Mouse (Mus musculus): ENCODE results near the gene Stard10. TPM values are rescaled to one million over a fixed set of nuclear protein-coding genes. Genes with fewer than 3 reads are reported as not detected.

Gene Stard10
- total and polyA plus RNA-seq, 2 experiments from 2014 or later = 11.0 to 17.3 TPM

DNA sequence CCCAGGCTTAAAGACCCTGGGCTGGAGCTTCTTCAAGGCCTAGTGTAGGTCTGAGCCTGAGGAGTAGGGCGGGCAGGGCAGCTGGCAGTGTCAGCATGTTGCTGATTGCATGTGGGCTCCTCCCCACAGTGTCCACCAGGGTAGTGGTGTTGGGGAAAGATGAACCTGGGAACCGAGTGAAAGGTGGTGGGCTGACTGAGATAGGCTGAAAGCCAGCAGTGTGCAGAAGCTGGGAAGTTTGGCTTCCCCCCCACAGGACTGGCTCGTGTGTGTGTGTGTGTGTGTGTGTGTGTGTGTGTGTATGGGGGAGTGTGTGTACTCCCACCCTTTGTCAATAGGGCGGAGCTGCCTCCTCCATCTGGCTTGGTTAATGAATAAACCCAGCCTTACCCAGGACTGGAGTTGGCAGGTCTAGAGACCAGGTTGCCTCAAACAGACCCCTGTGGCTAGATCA, 6.3 kb downstream of the Stard10 start:
- no peak overlapping the region for H3K9ac ChIP-seq
- DNase-seq (no peak), ATAC-seq (no peak)
- H3K36me3 ChIP-seq (ENCODE audit: insufficient read depth) = no peaks in the 10 kb centered on the region
- no peak overlapping the region for H3K4me2 ChIP-seq (ENCODE audit: low read depth)
- 68% methylated on average over 4 of the region's 4 CpGs for WGBS
- H3K27me3 ChIP-seq (ENCODE audit: insufficient read depth, low read length) = 0 out of 2 replicates have a peak, but pooled peaks cover 4% of the 10 kb centered on the region
- no peak overlapping the region for H3K27ac ChIP-seq (ENCODE audit: low read depth, low read length)
- no peak for TF ChIP-seq CTCF (IDR thresholded peaks at IDR 0.05; ENCODE audit: low read depth)
- H3K9me3 ChIP-seq (ENCODE audit: low read length) = no peaks in the 10 kb centered on the region
- H3K4me1 ChIP-seq (ENCODE audit: insufficient read depth) = 0 out of 2 replicates have a peak, but pooled peaks cover 4% of the 10 kb centered on the region
- H3K4me3 ChIP-seq (ENCODE audit: low read depth, low read length) = no peak overlapping the region

DNA sequence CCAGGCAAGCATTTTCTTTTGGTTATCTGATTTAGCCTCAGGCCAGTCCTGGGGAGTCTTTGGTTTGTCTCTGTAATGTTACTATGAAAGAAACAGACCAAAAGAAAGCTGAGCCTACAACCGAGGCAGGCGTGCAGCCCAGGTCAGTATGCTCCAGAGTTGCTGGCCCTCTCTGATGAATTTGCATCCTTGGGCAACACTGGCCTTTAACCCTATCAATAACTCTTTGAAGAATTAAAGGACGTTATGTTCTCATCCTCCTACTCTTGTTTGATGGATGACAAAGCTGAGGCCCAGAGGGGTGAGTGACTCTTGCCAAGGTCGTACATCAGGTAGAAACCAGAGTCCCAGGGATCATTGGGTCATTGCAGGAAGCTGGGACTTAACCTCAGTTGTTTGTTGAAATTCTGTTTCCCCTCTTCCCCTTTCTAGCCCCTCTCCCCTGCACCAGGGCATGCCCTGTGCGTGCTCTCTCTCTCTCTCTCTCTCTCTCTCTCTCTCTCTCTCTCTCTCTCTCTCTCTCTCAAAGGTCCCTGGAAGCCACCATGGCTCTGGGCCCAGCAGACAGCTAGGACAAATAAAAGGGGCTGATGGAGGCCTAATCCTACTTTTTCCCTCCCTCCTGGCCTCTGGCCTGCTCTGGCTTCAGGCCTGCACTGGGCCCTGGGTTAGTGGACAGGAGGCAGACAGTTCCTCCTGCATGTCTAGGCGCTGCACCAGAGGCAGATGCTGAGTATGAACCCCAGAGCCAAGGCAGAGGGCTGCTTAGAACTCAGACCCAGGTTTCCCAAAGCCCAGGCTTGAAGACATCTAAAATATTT, 7.5 kb downstream of the Stard10 start:
- 62% methylated on average over 6 of the region's 6 CpGs for WGBS
- Histone ChIP-seq H3K27ac (ENCODE audit: low read depth, low read length) (no peak overlapping the region), H3K27me3 (ENCODE audit: insufficient read depth, low read length) (0 out of 2 replicates have a peak, but pooled peaks cover 4% of the 10 kb centered on the region), H3K36me3 (ENCODE audit: insufficient read depth) (no peaks in the 10 kb centered on the region), H3K4me1 (ENCODE audit: insufficient read depth) (0 out of 2 replicates have a peak, but pooled peaks cover 13% of the 10 kb centered on the region), H3K9me3 (ENCODE audit: low read length) (no peaks in the 10 kb centered on the region), H3K4me2 (ENCODE audit: low read depth) (no peak overlapping the region), H3K4me3 (ENCODE audit: low read depth, low read length) (no peak overlapping the region), H3K9ac (no peak overlapping the region)
- peak; percentile 10 for DNase-seq
- ATAC-seq = no peak
- TF ChIP-seq CTCF (IDR thresholded peaks at IDR 0.05; ENCODE audit: low read depth) = no peak

GRCm38 (mm10) chr7:101326006-101326405, 9.1 kb downstream of the Stard10 start:
- Histone ChIP-seq H3K9ac (no peak overlapping the region), H3K27me3 (ENCODE audit: insufficient read depth, low read length) (0 out of 2 replicates have a peak, but pooled peaks cover 4% of the 10 kb centered on the region), H3K4me2 (ENCODE audit: low read depth) (no peak overlapping the region), H3K27ac (ENCODE audit: low read depth, low read length) (no peak overlapping the region), H3K4me1 (ENCODE audit: insufficient read depth) (0 out of 2 replicates have a peak, but pooled peaks cover 8% of the 10 kb centered on the region), H3K4me3 (ENCODE audit: low read depth, low read length) (no peak overlapping the region), H3K9me3 (ENCODE audit: low read length) (no peaks in the 10 kb centered on the region), H3K36me3 (ENCODE audit: insufficient read depth) (no peaks in the 10 kb centered on the region)
- DNase-seq (no peak), ATAC-seq (no peak)
- TF ChIP-seq CTCF (IDR thresholded peaks at IDR 0.05; ENCODE audit: low read depth) = no peak
- WGBS = 81% methylated on average over 5 of the region's 5 CpGs

- no peak for TF ChIP-seq CTCF (IDR thresholded peaks at IDR 0.05; ENCODE audit: low read depth)
- H3K27me3 ChIP-seq (ENCODE audit: insufficient read depth, low read length) = no peaks in the 10 kb centered on the region
- DNase-seq (no peak), ATAC-seq (no peak)
- no peak overlapping the region for H3K4me2 ChIP-seq (ENCODE audit: low read depth)
- no peak overlapping the region for H3K9ac ChIP-seq
- no peaks in the 10 kb centered on the region for H3K9me3 ChIP-seq (ENCODE audit: low read length)
- H3K36me3 ChIP-seq (ENCODE audit: insufficient read depth) = no peaks in the 10 kb centered on the region
- 0 out of 2 replicates have a peak, but pooled peaks cover 8% of the 10 kb centered on the region for H3K4me1 ChIP-seq (ENCODE audit: insufficient read depth)
- WGBS = 51% methylated on average over 5 of the region's 5 CpGs
- H3K4me3 ChIP-seq (ENCODE audit: low read depth, low read length) = no peak overlapping the region
- H3K27ac ChIP-seq (ENCODE audit: low read depth, low read length) = no peak overlapping the region
Measured at GRCm38 (mm10) chr7:101327263-101327662, 10.4 kb downstream of the Stard10 start.

GRCm38 (mm10) chr7:101327786-101328185, 10.9 kb downstream of the Stard10 start:
- H3K4me3 ChIP-seq (ENCODE audit: low read depth, low read length) = no peak overlapping the region
- no peaks in the 10 kb centered on the region for H3K9me3 ChIP-seq (ENCODE audit: low read length)
- H3K27me3 ChIP-seq (ENCODE audit: insufficient read depth, low read length) = no peaks in the 10 kb centered on the region
- no peaks in the 10 kb centered on the region for H3K36me3 ChIP-seq (ENCODE audit: insufficient read depth)
- no peak for DNase-seq
- TF ChIP-seq CTCF (IDR thresholded peaks at IDR 0.05; ENCODE audit: low read depth) = no peak
- 74% methylated on average over 2 of the region's 2 CpGs for WGBS
- H3K4me2 ChIP-seq (ENCODE audit: low read depth) = no peak overlapping the region
- H3K27ac ChIP-seq (ENCODE audit: low read depth, low read length) = no peak overlapping the region
- no peak overlapping the region for H3K9ac ChIP-seq
- 0 out of 2 replicates have a peak, but pooled peaks cover 8% of the 10 kb centered on the region for H3K4me1 ChIP-seq (ENCODE audit: insufficient read depth)
- ATAC-seq = no peak

- no peak overlapping the region; the same call in 1 of the 2 replicates for H3K27ac ChIP-seq (ENCODE audit: low read depth, low read length)
- peak; percentile 62 for DNase-seq
- no peak overlapping the region for H3K4me2 ChIP-seq (ENCODE audit: low read depth)
- peak; percentile 86 for ATAC-seq
- no peaks in the 10 kb centered on the region for H3K36me3 ChIP-seq (ENCODE audit: insufficient read depth)
- 46% methylated on average over 4 of the region's 4 CpGs for WGBS
- TF ChIP-seq CTCF (IDR thresholded peaks at IDR 0.05; ENCODE audit: low read depth) = peak; percentile 36
- H3K4me3 ChIP-seq (ENCODE audit: low read depth, low read length) = no peak overlapping the region
- H3K9ac ChIP-seq = no peak overlapping the region
- H3K27me3 ChIP-seq (ENCODE audit: insufficient read depth, low read length) = no peaks in the 10 kb centered on the region
- no peaks in the 10 kb centered on the region for H3K9me3 ChIP-seq (ENCODE audit: low read length)
- 0 out of 2 replicates have a peak, but pooled peaks cover 8% of the 10 kb centered on the region for H3K4me1 ChIP-seq (ENCODE audit: insufficient read depth)
Measured at GRCm38 (mm10) chr7:101328621-101329158, 11.8 kb downstream of the Stard10 start.

DNA sequence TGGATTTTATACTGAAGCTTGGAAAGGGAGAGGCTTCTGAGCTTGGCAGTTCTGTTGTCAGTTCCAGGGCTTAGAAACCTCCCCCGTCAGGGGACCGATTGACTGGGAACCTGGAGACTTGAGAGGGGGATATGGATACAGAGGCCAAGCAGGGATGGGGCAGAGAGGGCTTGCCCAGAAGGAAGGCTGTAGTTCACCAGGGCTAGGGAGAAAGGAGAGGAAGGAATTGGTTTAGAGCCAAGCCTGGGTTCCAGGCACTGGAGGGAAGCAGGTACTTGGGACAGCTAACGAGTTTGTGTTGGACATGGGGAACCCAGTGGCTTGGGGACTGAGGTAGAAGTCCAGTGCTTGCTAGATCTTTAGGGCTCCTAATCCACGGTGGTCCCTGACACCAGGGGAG, 12.7 kb downstream of the Stard10 start:
- H3K9ac ChIP-seq = no peak overlapping the region
- H3K4me3 ChIP-seq (ENCODE audit: low read depth, low read length) = no peak overlapping the region
- ATAC-seq = no peak
- H3K27ac ChIP-seq (ENCODE audit: low read depth, low read length) = no peak overlapping the region
- no peaks in the 10 kb centered on the region for H3K27me3 ChIP-seq (ENCODE audit: insufficient read depth, low read length)
- H3K36me3 ChIP-seq (ENCODE audit: insufficient read depth) = no peaks in the 10 kb centered on the region
- 64% methylated on average over 4 of the region's 4 CpGs for WGBS
- no peak for TF ChIP-seq CTCF (IDR thresholded peaks at IDR 0.05; ENCODE audit: low read depth)
- no peak overlapping the region for H3K4me2 ChIP-seq (ENCODE audit: low read depth)
- no peak for DNase-seq
- no peaks in the 10 kb centered on the region for H3K9me3 ChIP-seq (ENCODE audit: low read length)
- 0 out of 2 replicates have a peak, but pooled peaks cover 8% of the 10 kb centered on the region for H3K4me1 ChIP-seq (ENCODE audit: insufficient read depth)

Measured in forebrain, postnatal 0 days (tissue).